Mouse (Mus musculus) Muller cell, postnatal 12 days (primary cell): Measurements from ENCODE around the gene Pla2g5.
"Not testable (repeated sequence)": the region's sequence is repeated elsewhere in the genome, so short reads cannot be mapped to it uniquely, and the experiment has no call there.

ENCODE experiments used
- DNase-seq: peaks from one replicate; pipeline ENCODE4 v3.0.0-alpha.2; 2015; ENCODE audit errors: inconsistent ontology term

Gene Pla2g5

GRCm38 (mm10) chr4:138863344-138863998 lies at the start of gene Pla2g5:
Gene Pla2g5 (minus strand): TSS chr4:138863482.
- DNase-seq, result no peak

GRCm38 (mm10) chr4:138905624-138906337 lies 42.5 kb upstream of the Pla2g5 start:
- DNase-seq, result no peak

- DNase-seq, result no peak
Observed at GRCm38 (mm10) chr4:138899361-138899760, 36.1 kb upstream of the Pla2g5 start.

GRCm38 (mm10) chr4:138893789-138894188 lies 30.5 kb upstream of the Pla2g5 start:
- DNase-seq, result not testable (repeated sequence)

- no peak for DNase-seq
Observed at GRCm38 (mm10) chr4:138892655-138893054, 29.4 kb upstream of the Pla2g5 start.

- DNase-seq, result no peak
Observed at GRCm38 (mm10) chr4:138889635-138890034, 26.4 kb upstream of the Pla2g5 start.

- no peak for DNase-seq
Observed at GRCm38 (mm10) chr4:138889165-138889564, 25.9 kb upstream of the Pla2g5 start.

GRCm38 (mm10) chr4:138884261-138884660 lies 21.0 kb upstream of the Pla2g5 start:
- DNase-seq, result peak; percentile 66

GRCm38 (mm10) chr4:138882179-138882578 lies 18.9 kb upstream of the Pla2g5 start:
- DNase-seq, result no peak

GRCm38 (mm10) chr4:138880811-138881584 lies 17.7 kb upstream of the Pla2g5 start:
- DNase-seq, result no peak

- DNase-seq, result no peak
Observed at GRCm38 (mm10) chr4:138879808-138880207, 16.5 kb upstream of the Pla2g5 start.

GRCm38 (mm10) chr4:138878783-138879182 lies 15.5 kb upstream of the Pla2g5 start:
- DNase-seq, result no peak

- DNase-seq, result peak; percentile 52
Observed at GRCm38 (mm10) chr4:138877731-138878130, 14.4 kb upstream of the Pla2g5 start, which contains the start of gene Pla2g2e. Gene Pla2g2e (plus strand): TSS chr4:138877942.

GRCm38 (mm10) chr4:138875986-138876385 lies 12.7 kb upstream of the Pla2g5 start:
- no peak for DNase-seq

GRCm38 (mm10) chr4:138875275-138875674 lies 12.0 kb upstream of the Pla2g5 start:
- DNase-seq, result not testable (repeated sequence)

GRCm38 (mm10) chr4:138873864-138874263 lies 10.6 kb upstream of the Pla2g5 start, which contains the start of gene Gm13030:
Gene Gm13030 (minus strand): TSS chr4:138873964.
- no peak for DNase-seq

GRCm38 (mm10) chr4:138868666-138869065 lies 5.4 kb upstream of the Pla2g5 start:
- no peak for DNase-seq

GRCm38 (mm10) chr4:138866413-138866812 lies 3.1 kb upstream of the Pla2g5 start:
- peak; percentile 56 for DNase-seq

- DNase-seq, result no peak
Observed at GRCm38 (mm10) chr4:138865991-138866390, 2.7 kb upstream of the Pla2g5 start.

GRCm38 (mm10) chr4:138865092-138865491 lies 1.8 kb upstream of the Pla2g5 start:
- DNase-seq, result no peak

GRCm38 (mm10) chr4:138859728-138860127 lies 3.6 kb downstream of the Pla2g5 start:
- DNase-seq, result peak; percentile 81

GRCm38 (mm10) chr4:138859245-138859644 lies 4.0 kb downstream of the Pla2g5 start:
- no peak for DNase-seq
